ENCODE assay signal across 8 mouse cellular contexts in genomic region chr10:82859533-82859915, GRCm38 (mm10). TPM values are rescaled to one million over a fixed set of nuclear protein-coding genes. Genes with fewer than 3 reads are reported as not detected.
DNase-seq lines count a peak whose midpoint lies in the region; ATAC-seq and TF ChIP-seq lines count a peak whose summit lies in the region.

No protein-coding gene starts in this region.

- peaks cover 16% of the 10 kb centered on the region for H3K36me3 ChIP-seq in forebrain, embryonic 13.5 days (ENCODE audit: poor library complexity, severe bottlenecking)
- H3K36me3 ChIP-seq in hindbrain, postnatal 0 days (ENCODE audit: insufficient read depth, low read length) = 0 out of 2 replicates have a peak, but pooled peaks cover 3% of the 10 kb centered on the region
- H3K36me3 ChIP-seq in liver, embryonic 14.5 days (replicated peaks; ENCODE audit: control insufficient read depth, insufficient read depth, low read depth) = peaks cover 11% of the 10 kb centered on the region
- H3K36me3 ChIP-seq in neural tube, embryonic 12.5 days = peaks cover 13% of the 10 kb centered on the region

- peaks cover 34% of the 10 kb centered on the region for H3K4me1 ChIP-seq in forebrain, embryonic 13.5 days
- peaks cover 11% of the 10 kb centered on the region; the same call in 1 of the 2 replicates for H3K4me1 ChIP-seq in hindbrain, postnatal 0 days (ENCODE audit: insufficient read depth, low read length)
- peaks cover 5 to 19% of the 10 kb centered on the region in 2 experiments for H3K4me1 ChIP-seq in liver, embryonic 14.5 days (replicated peaks; ENCODE audit: control insufficient read depth in 2 of 2, insufficient read depth in 2 of 2, low read length in 1 of 2)
- peaks cover 23% of the 10 kb centered on the region for H3K4me1 ChIP-seq in neural tube, embryonic 12.5 days

- peak overlapping the region; percentile 80 for H3K4me2 ChIP-seq in forebrain, embryonic 13.5 days
- peak overlapping the region; percentile 87 for H3K4me2 ChIP-seq in hindbrain, postnatal 0 days (ENCODE audit: low read depth, low read length)
- peak overlapping the region; percentile 87 for H3K4me2 ChIP-seq in liver, embryonic 14.5 days (ENCODE audit: low read depth)
- peak overlapping the region; percentile 75 for H3K4me2 ChIP-seq in neural tube, embryonic 12.5 days (replicated peaks)

- no peaks in the 10 kb centered on the region for H3K9me3 ChIP-seq in forebrain, embryonic 13.5 days (replicated peaks)
- no peaks in the 10 kb centered on the region for H3K9me3 ChIP-seq in hindbrain, postnatal 0 days (ENCODE audit: low read length)
- H3K9me3 ChIP-seq in liver, embryonic 14.5 days (ENCODE audit: control insufficient read depth, low read length) = no peaks in the 10 kb centered on the region
- no peaks in the 10 kb centered on the region for H3K9me3 ChIP-seq in neural tube, embryonic 12.5 days

- H3K27ac ChIP-seq in forebrain, embryonic 13.5 days = peak overlapping the region; percentile 89
- H3K27ac ChIP-seq in hindbrain, postnatal 0 days = peak overlapping the region; percentile 71
- H3K27ac ChIP-seq in liver, embryonic 14.5 days = peak overlapping the region; percentile 86
- peak overlapping the region; percentile 34; the same call in 1 of the 2 replicates for H3K27ac ChIP-seq in neural tube, embryonic 12.5 days

- H3K27me3 ChIP-seq in forebrain, embryonic 13.5 days = no peaks in the 10 kb centered on the region
- no peaks in the 10 kb centered on the region for H3K27me3 ChIP-seq in hindbrain, postnatal 0 days (ENCODE audit: insufficient read depth, low read length)
- H3K27me3 ChIP-seq in liver, embryonic 14.5 days (ENCODE audit: control insufficient read depth, insufficient read depth, low read length) = no peaks in the 10 kb centered on the region
- no peaks in the 10 kb centered on the region for H3K27me3 ChIP-seq in neural tube, embryonic 12.5 days (replicated peaks)

- ATAC-seq in forebrain, embryonic 13.5 days = peak; percentile 48
- ATAC-seq in hindbrain, postnatal 0 days = no peak
- ATAC-seq in liver, embryonic 14.5 days (ENCODE audit: insufficient read depth) = peak; percentile 70
- peak; percentile 74 for ATAC-seq in neural tube, embryonic 12.5 days (ENCODE audit: low FRiP score, low read depth)

- TF ChIP-seq EP300 in liver, embryonic 14.5 days (IDR thresholded peaks at IDR 0.05; ENCODE audit: low read depth) = no peak

- H3K9ac ChIP-seq in forebrain, embryonic 13.5 days = peak overlapping the region; percentile 85
- peak overlapping the region; percentile 78 for H3K9ac ChIP-seq in hindbrain, postnatal 0 days (replicated peaks; ENCODE audit: low read length)
- H3K9ac ChIP-seq in liver, embryonic 14.5 days (replicated peaks) = peak overlapping the region; percentile 95
- H3K9ac ChIP-seq in neural tube, embryonic 12.5 days = peak overlapping the region; percentile 89

- peak; percentile 60 for TF ChIP-seq CTCF in hindbrain, postnatal 0 days (IDR thresholded peaks at IDR 0.05; ENCODE audit: low read depth)
- peak; percentile 70 for TF ChIP-seq CTCF in liver, embryonic 14.5 days (IDR thresholded peaks at IDR 0.05; ENCODE audit: low read depth)

- peak; percentile 40 for DNase-seq in urinary bladder, postnatal 14 days (ENCODE audit: low spot score)
- DNase-seq in urinary bladder, adult 18-20 months (ENCODE audit: low spot score in 2 of 2) = no peak
- peak; percentile 29 for DNase-seq in c-Kit-positive CD71-negative TER-119-negative erythroid progenitor cells, embryonic 14.5 days (ENCODE audit: low read depth)
- peak; percentile 63 for DNase-seq in hindbrain, postnatal 0 days (ENCODE audit: low spot score)
- peak; percentile 39 to 65 (median 39) for DNase-seq in liver, embryonic 14.5 days (ENCODE audit: low read depth in 3 of 3, low spot score in 3 of 3)
- DNase-seq in testis, postnatal 10 days (ENCODE audit: low spot score) = no peak

- under 1% methylated on average over 8 of the region's 8 CpGs for WGBS in forebrain, embryonic 13.5 days
- 1% methylated on average over 8 of the region's 8 CpGs for WGBS in hindbrain, postnatal 0 days
- 0% methylated on average over 8 of the region's 8 CpGs for WGBS in liver, embryonic 14.5 days (ENCODE audit: insufficient replicate concordance)
- WGBS in neural tube, embryonic 12.5 days = under 1% methylated on average over 8 of the region's 8 CpGs

- peak overlapping the region; percentile 81 for H3K4me3 ChIP-seq in forebrain, embryonic 13.5 days
- H3K4me3 ChIP-seq in hindbrain, postnatal 0 days (ENCODE audit: low read length) = peak overlapping the region; percentile 76
- peak overlapping the region; percentile 71 to 87 for H3K4me3 ChIP-seq in liver, embryonic 14.5 days (ENCODE audit: insufficient read depth in 1 of 2, low read depth in 2 of 2, low read length in 2 of 2)
- peak overlapping the region; percentile 75 for H3K4me3 ChIP-seq in neural tube, embryonic 12.5 days

RNA-seq across cellular contexts. Expression of gene Eid3, which starts 6.9 kb away (rescaled TPM):
- polyA plus RNA-seq in forebrain, embryonic 13.5 days (2015; fragmentation: Nextera tagmentation; extraction: Ambion mirVana) = 0.46 and 0.62 TPM in 2 replicates
- total RNA-seq in hindbrain, postnatal 0 days (2014; rRNA removed) = 0.50 and 2.6 TPM in 2 replicates
- polyA plus RNA-seq in hindbrain, postnatal 0 days (2015; fragmentation: Nextera tagmentation; extraction: Ambion mirVana) = 0.26 and 0.33 TPM in 2 replicates
- 0.17 and 0.33 TPM in 2 replicates for polyA plus RNA-seq in liver, embryonic 14.5 days (2012; rRNA removed)
- 0.10 TPM in 1 of 2 replicates, not detected in the other for polyA plus RNA-seq in liver, embryonic 14.5 days (2014; fragmentation: Nextera tagmentation; extraction: Ambion mirVana)
- polyA plus RNA-seq in neural tube, embryonic 12.5 days (2016; fragmentation: Nextera tagmentation; extraction: Ambion mirVana) = 0.39 and 0.46 TPM in 2 replicates

RNA-seq across cellular contexts. Expression of gene Txnrd1, which starts 25.8 kb away (rescaled TPM):
- 154 and 158 TPM in 2 replicates for polyA plus RNA-seq in forebrain, embryonic 13.5 days (2015; fragmentation: Nextera tagmentation; extraction: Ambion mirVana)
- total RNA-seq in hindbrain, postnatal 0 days (2014; rRNA removed) = 79.6 and 80.0 TPM in 2 replicates
- polyA plus RNA-seq in hindbrain, postnatal 0 days (2015; fragmentation: Nextera tagmentation; extraction: Ambion mirVana) = 62.3 and 64.8 TPM in 2 replicates
- polyA plus RNA-seq in liver, embryonic 14.5 days (2012; rRNA removed) = 23.5 and 33.6 TPM in 2 replicates
- 44.6 and 53.1 TPM in 2 replicates for polyA plus RNA-seq in liver, embryonic 14.5 days (2014; fragmentation: Nextera tagmentation; extraction: Ambion mirVana)
- polyA plus RNA-seq in neural tube, embryonic 12.5 days (2016; fragmentation: Nextera tagmentation; extraction: Ambion mirVana) = 154 and 166 TPM in 2 replicates

Comparison
In these comparisons a context has a peak if more than half of its experiments do, and no peak if none do; other contexts are left out.
1. DNase-seq: peak in urinary bladder, postnatal 14 days (single experiment), c-Kit-positive CD71-negative TER-119-negative erythroid progenitor cells, embryonic 14.5 days (single experiment), hindbrain, postnatal 0 days (single experiment) and liver, embryonic 14.5 days (3 of 3); none in urinary bladder, adult 18-20 months (0 of 2) and testis, postnatal 10 days (single experiment).
2. H3K27ac ChIP-seq: peak in every context shown above with its lines; median percentile 89 in forebrain, embryonic 13.5 days; 86 in liver, embryonic 14.5 days; 71 in hindbrain, postnatal 0 days; 34 in neural tube, embryonic 12.5 days.
3. Peak in every context shown above with its lines, with median percentiles within 50 percentile points of each other: H3K4me2 ChIP-seq, H3K4me3 ChIP-seq and H3K9ac ChIP-seq.